Mouse (Mus musculus) megakaryocyte, embryonic 14.5 days (primary cell): ENCODE data around the gene Maco1.

Experiments
- FLI1 ChIP-seq: IDR thresholded peaks from 2 replicates; pipeline ENCODE4 v1.6.1; 2012; ENCODE audit warnings: low read length, inconsistent platforms, mixed read lengths
- GATA1 ChIP-seq: IDR thresholded peaks from 3 replicates; pipeline ENCODE4 v1.6.1; 2012; ENCODE audit warnings: mixed read lengths, low read length, inconsistent platforms, borderline replicate concordance

GRCm38 (mm10) chr4:134769081-134769811 lies 83.9 kb downstream of the Maco1 start:
- TF ChIP-seq GATA1 (no peak), FLI1 (no peak)
